Mouse (Mus musculus) intestine, embryonic 14.5 days (tissue): ENCODE measurements around the gene Rpn1. TPM values are rescaled to one million over a fixed set of nuclear protein-coding genes. Genes with fewer than 3 reads are reported as not detected.
A peak's percentile ranks its signal among the peaks of the same experiment; 100 is the strongest.
"Not testable (repeated sequence)": the region's sequence is repeated elsewhere in the genome, so short reads cannot be mapped to it uniquely, and the experiment has no call there.

ENCODE experiments used
- ATAC-seq: fragments of 200-750 bp; cut with Nextera tagmentation; replicated peaks from 2 replicates; pipeline ENCODE4 v1.8.0; 2017; ENCODE audit warnings: low read depth, moderate number of reproducible peaks, moderate TSS enrichment, moderate library complexity; ENCODE audit not compliant: low FRiP score, low TSS enrichment
- DNase-seq: peaks from one replicate; pipeline ENCODE4 v3.0.0-alpha.2; 2018; ENCODE audit warnings: low spot score
- H3K27ac ChIP-seq: fragments of 300-500 bp; sonication (generic); 2 replicates; pipeline ENCODE4 v1.5.1; 2014; ENCODE audit warnings: low read depth, mild to moderate bottlenecking, control low read depth
- H3K27me3 ChIP-seq: fragments of 300-500 bp; sonication (generic); replicated peaks from 2 replicates; pipeline ENCODE4 v1.6.1; 2014; ENCODE audit warnings: low read length, control low read depth; ENCODE audit not compliant: control insufficient read depth, insufficient read depth
- H3K36me3 ChIP-seq: fragments of 300-500 bp; sonication (generic); 2 replicates; pipeline ENCODE4 v1.6.1; 2014; ENCODE audit warnings: low read length, control low read depth; ENCODE audit not compliant: control insufficient read depth, insufficient read depth
- H3K4me1 ChIP-seq: fragments of 300-500 bp; sonication (generic); replicated peaks from 2 replicates; pipeline ENCODE4 v1.6.1; 2014; ENCODE audit warnings: low read length, control low read depth, mixed read lengths; ENCODE audit not compliant: control insufficient read depth, insufficient read depth
- H3K4me2 ChIP-seq: fragments of 300-500 bp; sonication (generic); 2 replicates; pipeline ENCODE4 v1.6.1; 2014; ENCODE audit warnings: low read length
- H3K4me3 ChIP-seq: fragments of 300-500 bp; sonication (generic); 2 replicates; pipeline ENCODE4 v1.5.1; 2014; ENCODE audit warnings: low read depth, low read length, control low read depth, mixed read lengths
- H3K9ac ChIP-seq: fragments of 300-500 bp; sonication (generic); 2 replicates; pipeline ENCODE4 v1.6.1; 2014; ENCODE audit warnings: mild to moderate bottlenecking, low read length
- H3K9me3 ChIP-seq: fragments of 300-500 bp; sonication (generic); 2 replicates; pipeline ENCODE4 v1.6.1; 2016; ENCODE audit warnings: low read length, control low read depth; ENCODE audit not compliant: control insufficient read depth
- WGBS: fragments of 180-500 bp; shearing (Covaris S2); extraction: QIAGEN DNeasy Blood & Tissue Kit; methylation state at CpG from one replicate; pipeline ENCODE4 v1.1.7; 2014; 5-methylcytosine and 5-hydroxymethylcytosine counted together
- polyA plus RNA-seq: library from polyadenylated mRNA; unstranded; fragments of >200 nt; fragmentation: Nextera tagmentation; extraction: Ambion mirVana; gene quantifications from 2 replicates; pipeline ENCODE4 v1.2.1, GENCODE M21; 2014

Gene Rpn1
- polyA plus RNA-seq, 1 experiment from 2014 or later = 386 TPM

- Histone ChIP-seq H3K36me3 (no peaks in the 10 kb centered on the region), H3K27ac (no peak overlapping the region), H3K9me3 (no peaks in the 10 kb centered on the region), H3K4me3 (no peak overlapping the region), H3K4me2 (no peak overlapping the region), H3K4me1 (peaks cover 5% of the 10 kb centered on the region), H3K27me3 (no peaks in the 10 kb centered on the region), H3K9ac (no peak overlapping the region)
- 86% methylated on average over 7 of the region's 7 CpGs for WGBS
- ATAC-seq (no peak), DNase-seq (no peak)
Observed at GRCm38 (mm10) chr6:88120813-88121212, 36.5 kb downstream of the Rpn1 start.

DNA sequence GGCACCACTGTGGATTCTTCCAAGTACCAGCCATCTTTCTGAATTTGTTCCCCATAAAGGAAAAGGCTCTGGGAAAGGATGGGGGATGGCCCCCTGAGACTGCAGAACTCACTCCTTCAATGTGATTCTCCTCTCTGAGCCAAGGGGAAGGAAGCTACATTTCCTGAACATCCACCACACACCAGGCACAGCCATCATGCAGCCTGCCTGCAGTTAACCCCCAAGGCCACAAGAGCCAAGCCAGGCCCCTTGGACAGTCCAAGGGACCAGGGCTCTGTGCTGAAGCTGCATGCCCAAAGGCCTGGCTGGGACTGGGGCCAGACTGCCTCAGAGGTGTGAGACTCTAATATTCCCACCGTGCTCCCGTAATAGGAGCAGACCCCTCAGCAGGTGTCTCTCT lies 37.5 kb downstream of the Rpn1 start:
- no peak for ATAC-seq
- H3K9ac ChIP-seq = no peak overlapping the region
- no peaks in the 10 kb centered on the region for H3K9me3 ChIP-seq
- no peak overlapping the region for H3K4me2 ChIP-seq
- WGBS = 89% methylated on average over 2 of the region's 2 CpGs
- no peak for DNase-seq
- peaks cover 5% of the 10 kb centered on the region for H3K4me1 ChIP-seq
- H3K4me3 ChIP-seq = no peak overlapping the region
- no peaks in the 10 kb centered on the region for H3K27me3 ChIP-seq
- no peak overlapping the region for H3K27ac ChIP-seq
- H3K36me3 ChIP-seq = no peaks in the 10 kb centered on the region

GRCm38 (mm10) chr6:88123150-88123857 lies 39.0 kb downstream of the Rpn1 start:
- Histone ChIP-seq H3K36me3 (no peaks in the 10 kb centered on the region), H3K4me3 (no peak overlapping the region), H3K4me2 (peak overlapping the region; percentile 33), H3K27ac (no peak overlapping the region), H3K9ac (no peak overlapping the region), H3K4me1 (peaks cover 5% of the 10 kb centered on the region), H3K27me3 (no peaks in the 10 kb centered on the region), H3K9me3 (no peaks in the 10 kb centered on the region)
- ATAC-seq (peak; percentile 33), DNase-seq (peak; percentile 68)
- 43% methylated on average over 11 of the region's 11 CpGs for WGBS

DNA sequence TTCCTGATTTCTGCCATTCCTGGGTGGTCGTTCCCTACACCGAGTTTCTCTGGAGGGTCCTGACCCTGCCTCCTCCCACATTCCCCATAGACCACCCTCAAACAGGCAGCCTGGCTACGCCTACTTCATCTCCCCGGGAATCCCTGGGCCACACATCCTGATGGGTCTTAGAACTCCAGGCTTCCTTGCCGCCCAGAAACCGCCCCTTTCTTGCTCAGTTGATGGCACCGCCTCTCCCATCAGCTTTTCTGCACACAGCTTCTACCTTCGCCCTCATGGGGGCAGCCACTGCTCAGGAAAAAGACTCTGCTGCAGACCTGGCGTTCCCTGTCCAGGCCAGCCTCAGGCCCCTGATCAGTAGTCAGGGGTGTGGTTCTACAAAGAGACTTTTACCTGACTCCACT lies 39.6 kb downstream of the Rpn1 start:
- no peaks in the 10 kb centered on the region for H3K9me3 ChIP-seq
- ATAC-seq = peak; percentile 89
- H3K4me1 ChIP-seq = peaks cover 5% of the 10 kb centered on the region
- peak; percentile 81 for DNase-seq
- H3K9ac ChIP-seq = no peak overlapping the region
- no peaks in the 10 kb centered on the region for H3K36me3 ChIP-seq
- WGBS = 3% methylated on average over 9 of the region's 9 CpGs
- no peak overlapping the region for H3K4me3 ChIP-seq
- no peaks in the 10 kb centered on the region for H3K27me3 ChIP-seq
- H3K4me2 ChIP-seq = peak overlapping the region; percentile 33
- no peak overlapping the region for H3K27ac ChIP-seq

- Histone ChIP-seq H3K4me1 (peaks cover 5% of the 10 kb centered on the region), H3K4me3 (no peak overlapping the region), H3K4me2 (no peak overlapping the region), H3K9ac (no peak overlapping the region), H3K27me3 (no peaks in the 10 kb centered on the region), H3K27ac (no peak overlapping the region), H3K36me3 (no peaks in the 10 kb centered on the region), H3K9me3 (no peaks in the 10 kb centered on the region)
- 75% methylated on average over 4 of the region's 4 CpGs for WGBS
- DNase-seq (no peak), ATAC-seq (no peak)
Observed at GRCm38 (mm10) chr6:88124551-88124950, 40.3 kb downstream of the Rpn1 start.

DNA sequence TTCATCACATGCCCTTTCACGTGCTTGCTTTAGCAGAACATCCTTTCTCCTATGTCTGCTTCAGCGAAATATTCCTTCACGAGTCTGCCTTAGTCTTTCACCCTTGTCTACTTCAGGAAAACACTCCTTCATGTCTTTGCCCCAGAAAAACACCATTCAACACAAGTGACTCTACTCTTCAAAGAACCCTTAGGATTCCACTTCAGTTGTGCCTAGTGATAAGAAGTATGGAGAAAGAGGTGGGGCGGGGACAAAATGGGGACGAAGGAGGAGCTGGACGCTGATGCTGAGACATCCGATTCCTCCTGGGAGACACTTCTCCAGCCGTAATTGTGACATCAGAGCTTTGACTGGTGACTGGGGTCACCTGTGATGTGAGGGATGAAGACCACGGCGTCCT lies 41.5 kb downstream of the Rpn1 start:
- H3K27me3 ChIP-seq, ATAC-seq, H3K36me3 ChIP-seq, H3K4me2 ChIP-seq, H3K27ac ChIP-seq, H3K4me3 ChIP-seq, DNase-seq, H3K9me3 ChIP-seq, H3K4me1 ChIP-seq, H3K9ac ChIP-seq: not testable (repeated sequence)
- 90% methylated on average over 10 of the region's 10 CpGs for WGBS

DNA sequence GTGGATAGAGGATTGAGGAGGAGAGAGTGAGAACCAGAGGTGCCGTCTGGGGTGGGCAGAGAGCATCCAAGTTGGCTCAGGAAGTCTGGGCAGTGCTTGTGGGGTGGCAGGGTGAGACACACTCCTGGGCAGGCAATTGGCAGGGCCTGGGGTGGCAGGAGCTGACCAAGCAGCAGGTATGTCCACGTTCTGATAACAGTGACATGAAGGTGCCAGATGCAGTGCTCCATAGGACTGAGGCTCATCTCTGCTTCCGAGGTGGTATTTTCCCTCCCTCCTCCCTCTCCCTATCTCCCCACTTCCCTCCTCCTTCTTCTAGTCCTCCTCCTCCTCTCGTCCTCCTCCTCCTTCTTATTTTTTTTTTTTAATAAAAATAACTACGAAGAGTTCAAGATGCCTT lies 47.2 kb downstream of the Rpn1 start:
- H3K4me2 ChIP-seq = peak overlapping the region; percentile 18; the same call in 1 of the 2 replicates
- 39% methylated on average over 5 of the region's 5 CpGs for WGBS

DNA sequence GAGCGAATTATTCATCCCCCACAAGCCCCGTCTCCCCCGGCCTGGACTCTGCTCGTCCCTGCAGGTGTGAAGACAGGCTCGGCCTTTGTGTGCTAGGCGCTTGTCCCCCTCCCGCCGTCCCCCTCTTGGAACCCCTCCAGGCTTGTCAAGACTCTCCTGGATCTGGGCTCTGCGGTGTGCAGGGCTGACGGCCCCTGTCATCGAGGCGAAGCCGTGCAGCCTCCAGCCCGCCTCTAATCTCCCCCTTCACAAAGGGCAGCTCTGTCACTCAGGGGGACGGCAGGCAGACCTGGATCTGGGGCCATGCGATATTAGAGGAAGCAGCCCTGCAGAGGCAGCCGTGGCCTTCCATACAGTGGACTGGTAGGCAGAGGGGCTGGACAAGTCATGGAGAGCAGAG lies 47.8 kb downstream of the Rpn1 start:
- Histone ChIP-seq H3K4me1 (0 out of 2 replicates have a peak, but pooled peaks cover 3% of the 10 kb centered on the region), H3K27me3 (no peaks in the 10 kb centered on the region), H3K9me3 (no peaks in the 10 kb centered on the region), H3K27ac (no peak overlapping the region), H3K36me3 (no peaks in the 10 kb centered on the region), H3K4me2 (peak overlapping the region; percentile 18; the same call in 1 of the 2 replicates), H3K9ac (no peak overlapping the region), H3K4me3 (no peak overlapping the region)
- no peak for DNase-seq
- WGBS = 7% methylated on average over 17 of the region's 17 CpGs
- no peak for ATAC-seq

More for the DNA sequence above, 47.2 kb downstream of the Rpn1 start:
- Histone ChIP-seq H3K4me3 (no peak overlapping the region), H3K27ac (no peak overlapping the region), H3K36me3 (no peaks in the 10 kb centered on the region), H3K27me3 (no peaks in the 10 kb centered on the region), H3K9ac (no peak overlapping the region), H3K9me3 (no peaks in the 10 kb centered on the region), H3K4me1 (0 out of 2 replicates have a peak, but pooled peaks cover 3% of the 10 kb centered on the region)
- DNase-seq (no peak), ATAC-seq (no peak)

DNA sequence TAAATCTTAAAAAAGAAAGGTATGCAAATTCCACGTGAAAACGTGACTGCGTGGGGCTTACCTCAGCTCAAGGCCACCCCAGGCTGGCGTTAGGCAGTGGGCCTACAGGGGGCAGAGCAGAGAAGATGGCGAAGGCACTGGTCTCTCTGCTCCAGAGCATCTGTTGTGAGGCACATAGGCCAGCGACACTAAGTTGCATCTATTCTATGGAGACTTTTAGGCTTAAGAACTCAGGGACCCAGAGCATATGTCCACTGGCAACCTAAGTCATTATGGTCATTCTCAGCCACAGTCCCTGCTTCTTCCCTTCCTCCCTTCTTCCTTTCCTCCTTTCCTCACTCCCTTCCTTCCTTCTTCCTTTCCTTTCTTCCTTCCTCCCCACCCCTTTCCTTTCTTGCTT lies 48.8 kb downstream of the Rpn1 start:
- H3K27me3 ChIP-seq = no peaks in the 10 kb centered on the region
- no peak overlapping the region for H3K4me2 ChIP-seq
- H3K27ac ChIP-seq = no peak overlapping the region
- H3K9me3 ChIP-seq = no peaks in the 10 kb centered on the region
- ATAC-seq (no peak), DNase-seq (no peak)
- no peak overlapping the region for H3K9ac ChIP-seq
- H3K4me3 ChIP-seq = no peak overlapping the region
- no peaks in the 10 kb centered on the region for H3K36me3 ChIP-seq
- H3K4me1 ChIP-seq = 0 out of 2 replicates have a peak, but pooled peaks cover 3% of the 10 kb centered on the region
- WGBS = 84% methylated on average over 6 of the region's 6 CpGs
